Mouse (Mus musculus): ENCODE results near the gene 1700067P10Rik. TPM values are rescaled to one million over a fixed set of nuclear protein-coding genes. Genes with fewer than 3 reads are reported as not detected.
A peak's percentile ranks its signal among the peaks of the same experiment; 100 is the strongest.

1700067P10Rik gene
- not detected in 2 replicates for polyA plus RNA-seq (2015; fragmentation: Nextera tagmentation; extraction: Ambion mirVana)

DNA sequence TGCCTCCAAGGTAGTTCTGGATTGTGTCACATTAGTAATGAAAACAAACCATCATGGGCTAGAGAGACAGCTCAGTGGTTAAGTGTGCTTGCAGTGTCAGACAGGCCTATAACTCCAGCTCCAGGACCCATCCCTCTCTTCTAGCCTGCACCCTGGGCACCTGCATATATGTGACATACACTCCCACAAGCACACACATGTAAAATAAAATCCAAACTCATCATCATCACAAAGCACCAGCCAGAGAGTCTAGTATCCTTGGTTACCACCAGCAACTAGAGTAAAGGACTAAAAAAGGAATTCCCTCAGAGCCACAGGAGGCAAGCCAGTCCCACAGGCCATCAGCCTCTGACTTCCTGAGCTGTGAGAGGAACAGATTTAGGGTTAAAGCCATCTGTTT is at the start of gene 1700067P10Rik:
Gene 1700067P10Rik, plus strand, starts transcription at position 301 of the 400 bp plus-strand sequence.
- H3K4me3 ChIP-seq, result no peak within 1 kb of the TSS
- H3K4me1 ChIP-seq (replicated peaks), result no peaks in the 10 kb centered on the region
- no peaks in the 10 kb centered on the region for H3K9me3 ChIP-seq (replicated peaks)
- no peak within 1 kb of the TSS for H3K9ac ChIP-seq
- peaks cover 6% of the 10 kb centered on the region for H3K27me3 ChIP-seq
- no peaks in the 10 kb centered on the region for H3K36me3 ChIP-seq
- H3K4me2 ChIP-seq, result no peak within 1 kb of the TSS
- no peak within 1 kb of the TSS for H3K27ac ChIP-seq
- ATAC-seq (replicated peaks; ENCODE audit: insufficient number of reproducible peaks, insufficient read depth, low FRiP score, low read depth), result no peak

DNA sequence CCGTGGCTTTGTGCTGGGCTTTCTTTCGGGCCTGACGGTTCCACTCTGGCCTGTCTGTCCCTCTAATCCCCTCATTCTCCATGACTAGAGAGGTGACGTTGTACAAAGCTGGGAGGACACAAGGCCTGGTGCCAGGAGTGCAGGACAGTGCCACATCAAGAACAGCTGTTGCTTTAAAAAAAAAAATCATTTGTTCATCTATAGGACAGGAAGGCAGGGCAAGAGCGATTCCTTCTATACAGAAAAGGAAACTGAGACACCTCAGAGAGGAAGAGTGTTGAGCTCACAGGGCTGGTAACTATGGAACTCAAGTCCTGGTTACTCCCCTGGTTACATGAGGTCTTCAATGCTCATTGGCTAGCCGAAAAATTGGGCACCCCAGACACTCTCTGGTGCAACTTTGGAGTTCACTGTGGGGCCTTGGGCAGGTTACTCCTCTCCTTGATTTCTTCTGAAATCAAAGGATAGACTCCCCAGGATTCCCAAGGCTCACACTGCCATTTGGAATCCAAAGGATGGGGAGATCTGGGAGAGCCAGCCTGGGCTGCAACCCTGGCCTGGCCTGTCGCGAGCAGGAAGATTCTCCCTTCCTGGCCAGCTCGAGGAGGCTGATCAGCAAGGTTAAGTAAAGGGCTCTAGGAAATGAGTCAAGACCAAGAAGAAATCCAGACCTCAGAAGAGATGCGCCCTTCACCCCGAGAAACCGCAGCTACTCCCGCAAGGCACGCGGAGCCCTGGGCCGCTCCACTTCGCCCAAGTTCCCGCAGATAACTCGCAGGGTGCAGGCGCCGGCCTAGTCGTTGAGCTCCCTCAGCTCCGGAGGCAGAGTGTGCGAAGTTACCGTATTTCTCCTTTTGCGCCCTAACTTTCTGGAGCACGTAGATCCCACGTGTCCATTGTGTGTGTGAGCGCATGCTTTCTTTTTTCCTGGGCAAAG is 47.5 kb upstream of the 1700067P10Rik start:
- Histone ChIP-seq H3K9me3 (replicated peaks) (no peaks in the 10 kb centered on the region), H3K27ac (peak overlapping the region; percentile 67), H3K27me3 (no peaks in the 10 kb centered on the region), H3K36me3 (no peaks in the 10 kb centered on the region), H3K4me1 (replicated peaks) (peaks cover 21% of the 10 kb centered on the region), H3K9ac (peak overlapping the region; percentile 42), H3K4me2 (peak overlapping the region; percentile 57), H3K4me3 (peak overlapping the region; percentile 34)
- ATAC-seq (replicated peaks; ENCODE audit: insufficient number of reproducible peaks, insufficient read depth, low FRiP score, low read depth), result peak; percentile 63
- 12% methylated on average over 29 of the region's 29 CpGs for WGBS

DNA sequence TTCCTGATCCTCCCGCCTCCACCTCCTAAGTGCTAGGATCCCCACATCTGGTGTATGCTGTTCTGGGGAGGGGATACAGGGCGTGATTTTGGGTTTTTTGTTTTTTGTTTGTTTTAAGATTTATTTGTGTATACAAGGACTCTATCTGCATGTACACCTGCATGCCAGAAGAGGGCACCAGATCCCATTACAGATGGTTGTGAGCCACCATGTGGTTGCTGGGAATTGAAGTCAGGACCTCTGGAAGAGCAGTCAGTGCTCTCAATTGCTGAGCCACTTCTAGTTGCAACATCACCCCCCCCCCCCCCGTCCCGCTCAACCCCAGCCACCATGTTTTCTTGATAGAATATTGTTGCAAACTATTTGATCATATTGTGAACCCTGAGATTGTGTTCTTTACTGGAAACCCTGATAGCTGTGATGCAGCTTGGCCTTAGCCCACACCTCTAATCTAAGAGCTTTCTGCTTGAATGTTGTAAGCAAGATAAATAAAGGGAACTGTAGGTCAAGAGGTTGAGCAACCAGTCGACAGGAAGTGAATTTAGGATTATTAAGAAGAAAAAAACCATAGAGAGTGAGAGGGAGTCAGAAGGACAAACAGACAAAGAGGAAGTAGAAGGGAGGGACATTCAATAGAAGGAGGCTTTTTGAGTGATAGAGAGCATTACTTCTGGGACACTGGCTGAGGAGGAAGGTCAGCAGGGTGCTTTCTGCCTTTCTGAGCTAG is 45.8 kb upstream of the 1700067P10Rik start:
- no peaks in the 10 kb centered on the region for H3K36me3 ChIP-seq
- H3K4me2 ChIP-seq, result no peak overlapping the region
- H3K4me1 ChIP-seq (replicated peaks), result peaks cover 21% of the 10 kb centered on the region
- H3K9me3 ChIP-seq (replicated peaks), result no peaks in the 10 kb centered on the region
- ATAC-seq (replicated peaks; ENCODE audit: insufficient number of reproducible peaks, insufficient read depth, low FRiP score, low read depth), result no peak
- H3K9ac ChIP-seq, result no peak overlapping the region
- no peak overlapping the region for H3K4me3 ChIP-seq
- no peaks in the 10 kb centered on the region for H3K27me3 ChIP-seq
- no peak overlapping the region for H3K27ac ChIP-seq
- WGBS, result 77% methylated on average over 5 of the region's 5 CpGs

DNA sequence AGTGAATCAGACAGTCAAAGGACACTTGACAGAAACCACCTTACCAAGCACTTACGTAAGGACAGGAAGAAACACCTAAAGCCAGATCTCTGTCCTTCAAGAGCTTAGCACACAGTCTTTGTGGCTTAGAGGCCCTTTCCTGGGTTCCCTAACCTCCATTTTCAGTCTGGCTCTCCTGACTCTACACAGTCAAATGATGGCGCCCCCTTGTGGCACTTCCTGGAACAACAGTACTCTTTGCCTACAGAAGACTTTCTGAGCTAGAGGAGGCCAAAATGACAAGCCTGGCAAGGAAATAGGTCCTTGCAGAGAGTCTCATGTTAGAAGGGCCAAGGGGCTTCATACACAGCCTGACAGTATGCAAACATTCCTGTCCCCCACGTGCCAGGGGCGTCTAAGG is 43.5 kb upstream of the 1700067P10Rik start:
- H3K9ac ChIP-seq, result no peak overlapping the region
- no peak overlapping the region for H3K27ac ChIP-seq
- WGBS, result 33% methylated on average over 4 of the region's 4 CpGs
- H3K27me3 ChIP-seq, result peaks cover 3% of the 10 kb centered on the region
- H3K4me2 ChIP-seq, result no peak overlapping the region
- no peaks in the 10 kb centered on the region for H3K9me3 ChIP-seq (replicated peaks)
- peaks cover 10% of the 10 kb centered on the region for H3K4me1 ChIP-seq (replicated peaks)
- no peak overlapping the region for H3K4me3 ChIP-seq
- no peak for ATAC-seq (replicated peaks; ENCODE audit: insufficient number of reproducible peaks, insufficient read depth, low FRiP score, low read depth)
- no peaks in the 10 kb centered on the region for H3K36me3 ChIP-seq

DNA sequence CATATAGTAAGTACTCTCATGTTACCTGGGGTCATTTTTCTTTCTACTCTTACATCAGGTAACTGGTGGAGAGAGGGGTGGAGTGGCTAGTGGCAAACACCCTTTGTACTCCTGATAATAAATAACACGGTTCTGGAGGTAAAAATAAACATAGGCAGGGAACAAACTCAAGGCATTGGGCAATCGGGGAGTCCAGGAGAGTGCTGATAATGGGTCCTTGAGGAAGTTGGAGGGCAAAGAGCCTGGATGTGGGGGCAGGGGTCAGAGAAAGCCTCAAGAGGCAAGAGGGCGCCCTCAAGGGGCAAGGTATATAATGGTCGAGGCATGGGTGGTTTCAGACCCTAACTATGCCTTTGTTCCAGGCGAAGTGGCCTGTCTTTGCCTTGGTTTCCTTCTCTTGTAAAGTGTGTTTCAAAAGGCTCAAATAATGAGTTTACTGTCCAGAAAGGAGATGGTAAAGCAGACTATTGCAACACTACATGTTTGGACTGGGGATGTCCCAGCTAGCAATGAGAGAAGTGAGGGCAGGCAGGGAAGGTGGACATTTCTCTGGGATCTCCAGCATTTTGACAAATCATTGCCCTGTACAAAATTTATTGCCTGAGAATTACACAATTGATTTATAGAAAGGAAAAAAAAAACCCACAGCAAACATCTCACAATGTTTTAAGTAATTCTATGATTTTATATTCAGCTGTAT is 37.3 kb upstream of the 1700067P10Rik start:
- no peaks in the 10 kb centered on the region; the same call in 1 of the 2 replicates for H3K4me1 ChIP-seq (replicated peaks)
- H3K27me3 ChIP-seq, result peaks cover 24% of the 10 kb centered on the region
- no peak overlapping the region for H3K27ac ChIP-seq
- no peaks in the 10 kb centered on the region for H3K9me3 ChIP-seq (replicated peaks)
- no peak for ATAC-seq (replicated peaks; ENCODE audit: insufficient number of reproducible peaks, insufficient read depth, low FRiP score, low read depth)
- no peak overlapping the region for H3K4me3 ChIP-seq
- H3K36me3 ChIP-seq, result no peaks in the 10 kb centered on the region
- H3K4me2 ChIP-seq, result no peak overlapping the region
- H3K9ac ChIP-seq, result no peak overlapping the region
- 44% methylated on average over 5 of the region's 5 CpGs for WGBS

DNA sequence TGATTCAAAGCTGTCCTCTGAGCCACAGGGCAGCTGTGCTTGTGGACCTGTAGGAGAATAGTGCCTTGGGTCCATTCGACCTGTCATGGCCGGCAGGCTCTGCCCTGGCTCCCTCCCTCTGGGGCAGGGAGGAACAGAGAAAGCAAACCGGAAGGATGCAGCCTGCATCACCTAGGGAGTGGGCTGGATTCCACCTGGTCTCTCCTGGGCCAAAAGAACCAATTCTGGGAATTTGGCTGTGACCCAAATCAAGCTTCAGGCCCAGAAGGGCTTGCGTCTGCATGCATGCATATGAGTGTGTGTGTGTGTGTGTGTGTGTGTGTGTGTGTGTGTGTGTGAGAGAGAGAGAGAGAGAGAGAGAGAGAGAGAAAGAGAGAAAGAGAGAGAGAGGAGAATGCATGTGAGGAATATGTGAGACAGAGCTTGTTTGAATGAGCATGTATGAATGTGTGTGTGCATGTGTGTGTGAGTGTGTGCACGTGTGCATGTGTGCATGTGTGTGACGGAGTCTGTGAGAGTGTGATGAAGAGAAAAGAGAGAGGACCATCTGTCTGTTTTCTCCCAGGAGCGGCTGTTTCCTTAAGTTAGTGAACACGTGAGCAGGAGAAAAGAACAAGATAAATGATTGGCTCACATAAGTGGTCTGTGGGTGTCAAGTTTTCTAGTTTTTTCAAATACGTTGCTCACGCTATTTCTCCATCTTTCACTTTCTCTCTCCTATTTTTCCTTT is 36.6 kb upstream of the 1700067P10Rik start:
- no peak overlapping the region for H3K9ac ChIP-seq
- no peak overlapping the region for H3K4me2 ChIP-seq
- no peak overlapping the region for H3K4me3 ChIP-seq
- H3K4me1 ChIP-seq (replicated peaks), result peaks cover 5% of the 10 kb centered on the region
- no peaks in the 10 kb centered on the region for H3K9me3 ChIP-seq (replicated peaks)
- H3K36me3 ChIP-seq, result no peaks in the 10 kb centered on the region
- no peak for ATAC-seq (replicated peaks; ENCODE audit: insufficient number of reproducible peaks, insufficient read depth, low FRiP score, low read depth)
- WGBS, result 75% methylated on average over 10 of the region's 10 CpGs
- peaks cover 31% of the 10 kb centered on the region for H3K27me3 ChIP-seq
- H3K27ac ChIP-seq, result no peak overlapping the region

DNA sequence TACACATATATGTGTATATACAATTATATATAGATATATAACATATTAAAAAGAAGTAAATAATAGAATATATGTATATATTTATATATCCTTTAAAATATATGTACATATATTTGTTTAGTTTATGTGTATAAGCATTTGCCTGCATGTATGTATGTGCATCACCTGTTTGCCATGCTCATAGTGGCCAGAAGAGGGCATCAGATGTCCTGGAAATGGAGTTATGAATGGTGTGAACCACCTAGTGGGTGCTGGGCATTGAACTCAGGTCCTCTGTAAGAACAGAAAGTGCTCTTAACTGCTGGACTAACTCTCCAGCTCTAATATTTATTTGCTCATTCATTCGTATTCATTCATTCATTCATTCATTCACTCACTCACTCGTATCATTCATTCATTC is 35.5 kb upstream of the 1700067P10Rik start:
- Histone ChIP-seq H3K9me3 (replicated peaks) (no peaks in the 10 kb centered on the region), H3K27ac (no peak overlapping the region), H3K4me2 (no peak overlapping the region), H3K27me3 (peaks cover 39% of the 10 kb centered on the region), H3K9ac (no peak overlapping the region), H3K4me3 (no peak overlapping the region), H3K4me1 (replicated peaks) (peaks cover 12% of the 10 kb centered on the region), H3K36me3 (no peaks in the 10 kb centered on the region)
- ATAC-seq (replicated peaks; ENCODE audit: insufficient number of reproducible peaks, insufficient read depth, low FRiP score, low read depth), result no peak
- 64% methylated on average over 2 of the region's 2 CpGs for WGBS

DNA sequence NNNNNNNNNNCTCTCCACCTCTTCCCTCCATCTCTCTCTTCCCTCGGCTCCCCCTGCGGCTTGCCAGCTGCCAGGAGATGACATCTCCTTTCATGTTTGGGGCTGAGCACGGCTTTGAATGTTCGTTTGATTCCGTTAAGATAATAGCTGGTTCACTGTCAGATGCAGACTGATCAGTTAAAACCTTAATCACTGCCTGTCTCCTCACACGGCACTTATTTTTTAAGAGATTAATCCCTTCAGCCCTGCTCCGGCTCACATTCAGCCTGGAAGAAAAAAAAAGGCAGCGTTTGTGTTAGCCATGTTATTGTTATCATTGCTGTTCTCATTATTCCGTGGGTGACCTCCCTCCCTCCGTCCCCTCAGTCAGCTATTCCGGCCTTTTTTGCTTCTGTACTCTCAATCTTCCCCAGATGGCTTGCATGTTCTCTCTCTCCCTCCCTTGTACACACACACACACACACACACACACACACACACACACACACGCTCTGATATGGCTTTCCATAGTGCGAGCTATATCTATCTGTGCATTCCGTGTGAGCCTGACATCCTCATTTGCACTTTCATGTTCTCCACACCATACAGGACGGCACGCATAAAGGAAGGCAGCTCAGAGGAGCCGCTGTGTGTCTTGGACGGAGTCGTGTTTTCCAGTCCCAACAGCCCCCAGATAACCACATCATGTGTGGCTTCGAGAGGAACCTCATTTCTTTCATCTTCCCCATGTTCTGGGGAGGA is 33.9 kb upstream of the 1700067P10Rik start:
- H3K9me3 ChIP-seq (replicated peaks), result no peaks in the 10 kb centered on the region
- no peak overlapping the region for H3K4me3 ChIP-seq
- H3K27me3 ChIP-seq, result peaks cover 38% of the 10 kb centered on the region
- H3K4me1 ChIP-seq (replicated peaks), result peaks cover 12% of the 10 kb centered on the region
- no peak overlapping the region for H3K27ac ChIP-seq
- H3K4me2 ChIP-seq, result no peak overlapping the region
- H3K36me3 ChIP-seq, result no peaks in the 10 kb centered on the region
- WGBS, result 42% methylated on average over 20 of the region's 20 CpGs
- ATAC-seq (replicated peaks; ENCODE audit: insufficient number of reproducible peaks, insufficient read depth, low FRiP score, low read depth), result no peak
- H3K9ac ChIP-seq, result no peak overlapping the region

DNA sequence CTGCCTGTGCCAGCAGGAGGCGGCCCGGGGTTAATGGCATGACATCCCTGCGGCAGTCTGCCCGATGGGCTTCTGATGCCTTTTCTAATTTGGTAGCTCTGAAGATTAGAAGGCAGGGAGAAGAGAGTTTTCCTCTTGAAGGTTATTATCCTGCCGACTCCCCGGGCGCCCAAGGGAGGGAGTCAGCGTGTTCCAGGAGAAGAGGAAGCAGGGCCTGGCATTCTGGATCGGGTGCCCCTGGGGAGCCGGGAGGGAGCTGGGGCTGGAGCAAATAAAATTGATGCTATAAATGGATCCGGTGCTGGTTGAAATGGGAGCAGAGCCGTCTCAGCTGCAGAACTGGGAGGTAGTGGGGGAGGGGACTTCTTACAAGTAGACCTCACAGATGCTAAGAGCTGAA is 31.7 kb upstream of the 1700067P10Rik start:
- Histone ChIP-seq H3K27me3 (peaks cover 38% of the 10 kb centered on the region), H3K4me3 (peak overlapping the region; percentile 20), H3K9ac (no peak overlapping the region), H3K27ac (no peak overlapping the region), H3K4me2 (peak overlapping the region; percentile 49), H3K9me3 (replicated peaks) (no peaks in the 10 kb centered on the region), H3K36me3 (no peaks in the 10 kb centered on the region), H3K4me1 (replicated peaks) (peaks cover 12% of the 10 kb centered on the region)
- whole genome bisulfite sequencing, result 7% methylated on average over 12 of the region's 12 CpGs
- 0 out of 2 replicates have a peak, but pooled peaks have one; percentile 12 for ATAC-seq (replicated peaks; ENCODE audit: insufficient number of reproducible peaks, insufficient read depth, low FRiP score, low read depth)

DNA sequence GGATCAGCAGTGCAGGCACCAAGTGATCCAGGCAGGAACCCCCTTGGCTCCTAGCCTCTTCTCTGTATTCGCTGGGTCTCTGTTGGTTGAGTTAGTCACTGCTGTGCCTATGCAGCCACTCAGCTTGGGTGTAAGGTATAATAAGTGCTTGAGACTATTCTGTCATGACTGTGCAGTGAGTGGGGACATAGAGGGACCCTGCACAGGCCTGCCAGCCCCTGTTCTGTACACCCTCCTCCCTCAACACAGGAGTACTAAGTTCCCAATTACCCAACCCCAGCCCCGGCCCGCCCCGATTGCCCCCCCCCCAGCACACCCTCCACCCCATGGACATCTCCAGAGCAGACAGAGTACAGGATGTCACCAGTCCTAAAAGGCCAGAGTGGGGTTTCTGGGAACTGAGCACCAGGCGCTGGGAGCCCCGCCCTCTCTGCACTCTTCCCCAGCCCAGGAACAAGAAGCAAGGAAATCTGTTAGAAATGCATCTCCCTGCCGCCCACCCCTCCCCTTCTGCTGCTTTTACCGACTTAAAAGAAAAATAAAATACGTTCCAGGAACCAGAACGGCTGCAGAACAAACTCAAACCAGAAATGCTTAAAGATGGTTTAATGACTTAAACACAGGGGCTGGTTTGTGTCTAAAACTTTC is 24.8 kb upstream of the 1700067P10Rik start:
- no peak overlapping the region for H3K4me3 ChIP-seq
- no peak for ATAC-seq (replicated peaks; ENCODE audit: insufficient number of reproducible peaks, insufficient read depth, low FRiP score, low read depth)

More for the DNA sequence above, 24.8 kb upstream of the 1700067P10Rik start:
- Histone ChIP-seq H3K4me1 (replicated peaks) (no peaks in the 10 kb centered on the region), H3K36me3 (no peaks in the 10 kb centered on the region), H3K9ac (no peak overlapping the region), H3K9me3 (replicated peaks) (no peaks in the 10 kb centered on the region), H3K4me2 (no peak overlapping the region), H3K27me3 (peaks cover 18% of the 10 kb centered on the region), H3K27ac (no peak overlapping the region)
- 49% methylated on average over 10 of the region's 10 CpGs for WGBS

Data from heart, embryonic 15.5 days (tissue).